Comparison of ENCODE assay signal across 8 mouse cellular contexts in the genomic region with DNA sequence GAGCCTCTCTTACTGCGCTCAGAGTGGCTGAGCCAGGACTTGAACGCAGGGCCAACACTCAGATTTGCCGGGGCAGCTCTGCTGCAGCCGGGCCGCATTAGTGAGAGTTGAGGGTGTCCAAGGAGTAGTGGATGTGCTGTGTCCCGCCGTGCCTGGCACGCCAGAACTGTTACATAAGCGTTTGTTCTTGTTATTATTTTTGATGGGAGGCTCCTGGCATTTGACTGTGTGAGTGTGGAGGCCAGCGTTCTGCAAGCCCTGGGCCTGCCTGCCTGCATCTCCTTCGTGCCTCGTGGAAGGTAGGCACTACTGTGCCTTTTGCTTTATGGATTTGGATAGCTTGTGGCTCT. TPM values are rescaled to one million over a fixed set of nuclear protein-coding genes. Genes with fewer than 3 reads are reported as not detected.
A peak's percentile ranks its signal among the peaks of the same experiment; 100 is the strongest.
DNase-seq lines count a peak whose midpoint lies in the region; ATAC-seq and TF ChIP-seq lines count a peak whose summit lies in the region.

No protein-coding gene starts in this region.

- no peak for ATAC-seq in heart, embryonic 11.5 days (replicated peaks; ENCODE audit: insufficient number of reproducible peaks, low FRiP score, low TSS enrichment)
- no peak for ATAC-seq in liver, embryonic 12.5 days

- peak overlapping the region; percentile 96 for H3K4me3 ChIP-seq in bone marrow macrophage, adult 2 months (ENCODE audit: insufficient read depth, low read length)
- peak overlapping the region; percentile 73 for H3K4me3 ChIP-seq in heart, embryonic 11.5 days (ENCODE audit: low read depth, low read length)
- H3K4me3 ChIP-seq in liver, embryonic 12.5 days, result peak overlapping the region; percentile 72
- H3K4me3 ChIP-seq in forebrain, embryonic 10.5 days, result no peak overlapping the region

- no peak for TF ChIP-seq POLR2A in bone marrow macrophage, adult 2 months (IDR thresholded peaks at IDR 0.05; ENCODE audit: borderline replicate concordance, low read depth, low read length)

- no peak overlapping the region for H3K9ac ChIP-seq in heart, embryonic 11.5 days (ENCODE audit: low read depth, low read length)
- H3K9ac ChIP-seq in liver, embryonic 12.5 days, result peak overlapping the region; percentile 53; the same call in 1 of the 2 replicates

- DNase-seq in layer of hippocampus, adult 11-12 months (ENCODE audit: low spot score), result peak; percentile 58
- DNase-seq in layer of hippocampus, postnatal 10 days (ENCODE audit: low spot score in 2 of 2), result no peak
- no peak for DNase-seq in forebrain, embryonic 10.5 days (ENCODE audit: extremely low spot score, low spot score)
- no peak for DNase-seq in left cerebral cortex, adult 8-10 months (ENCODE audit: low spot score in 2 of 2)
- no peak for DNase-seq in ovary, adult 18-20 months (ENCODE audit: low spot score)

- TF ChIP-seq CTCF in bone marrow macrophage, adult 2 months (IDR thresholded peaks at IDR 0.05; ENCODE audit: low read depth, low read length), result no peak

- peaks cover 23% of the 10 kb centered on the region for H3K4me1 ChIP-seq in bone marrow macrophage, adult 2 months (ENCODE audit: control insufficient read depth, insufficient read depth, low read length)
- peaks cover 17% of the 10 kb centered on the region for H3K4me1 ChIP-seq in heart, embryonic 11.5 days (ENCODE audit: control insufficient read depth, insufficient read depth, low read length)
- peaks cover 52% of the 10 kb centered on the region for H3K4me1 ChIP-seq in liver, embryonic 12.5 days
- peaks cover 29% of the 10 kb centered on the region for H3K4me1 ChIP-seq in forebrain, embryonic 10.5 days

- peak overlapping the region; percentile 95 for H3K27ac ChIP-seq in bone marrow macrophage, adult 2 months (ENCODE audit: insufficient read depth, low read depth, low read length)
- no peak overlapping the region for H3K27ac ChIP-seq in heart, embryonic 11.5 days (ENCODE audit: low read depth, low read length)
- H3K27ac ChIP-seq in liver, embryonic 12.5 days, result no peak overlapping the region
- no peak overlapping the region for H3K27ac ChIP-seq in forebrain, embryonic 10.5 days

- H3K27me3 ChIP-seq in heart, embryonic 11.5 days (ENCODE audit: control insufficient read depth, insufficient read depth, low read length), result peaks cover 14% of the 10 kb centered on the region
- peaks cover 53% of the 10 kb centered on the region for H3K27me3 ChIP-seq in liver, embryonic 12.5 days (replicated peaks)
- peaks cover 72% of the 10 kb centered on the region for H3K27me3 ChIP-seq in forebrain, embryonic 10.5 days (ENCODE audit: poor library complexity, severe bottlenecking)

- H3K36me3 ChIP-seq in heart, embryonic 11.5 days (ENCODE audit: control insufficient read depth, insufficient read depth, low read length), result no peaks in the 10 kb centered on the region
- no peaks in the 10 kb centered on the region; the same call in 1 of the 2 replicates for H3K36me3 ChIP-seq in liver, embryonic 12.5 days
- no peaks in the 10 kb centered on the region for H3K36me3 ChIP-seq in forebrain, embryonic 10.5 days (replicated peaks)

- H3K9me3 ChIP-seq in heart, embryonic 11.5 days (replicated peaks; ENCODE audit: control insufficient read depth, low read length), result no peaks in the 10 kb centered on the region
- H3K9me3 ChIP-seq in liver, embryonic 12.5 days (replicated peaks), result no peaks in the 10 kb centered on the region
- peaks cover 8% of the 10 kb centered on the region for H3K9me3 ChIP-seq in forebrain, embryonic 10.5 days

- WGBS in heart, embryonic 11.5 days (ENCODE audit: insufficient replicate concordance), result 84% methylated on average over 12 of the region's 12 CpGs
- 73% methylated on average over 12 of the region's 12 CpGs for WGBS in liver, embryonic 12.5 days (ENCODE audit: insufficient replicate concordance)
- WGBS in forebrain, embryonic 10.5 days, result 84% methylated on average over 12 of the region's 12 CpGs

- H3K4me2 ChIP-seq in heart, embryonic 11.5 days, result peak overlapping the region; percentile 98
- peak overlapping the region; percentile 87 for H3K4me2 ChIP-seq in liver, embryonic 12.5 days

RNA-seq across cellular contexts. Expression of a gene that starts 1.3 kb away (rescaled TPM):
- 10 to 100 TPM; 55.6 to 55.9 TPM for total RNA-seq in layer of hippocampus, postnatal 10 days (2021)
- 129 and 138 TPM in 2 replicates for polyA plus RNA-seq in bone marrow macrophage, adult 2 months (2012; ENCODE audit: insufficient read depth, insufficient read length, missing spikeins)
- polyA plus RNA-seq in heart, embryonic 11.5 days (2014; fragmentation: Nextera tagmentation; extraction: Ambion mirVana), result 38.2 and 38.7 TPM in 2 replicates
- 27.3 and 30.4 TPM in 2 replicates for polyA plus RNA-seq in liver, embryonic 12.5 days (2016; fragmentation: Nextera tagmentation; extraction: Ambion mirVana)
- 31.5 and 34.2 TPM in 2 replicates for polyA plus RNA-seq in forebrain, embryonic 10.5 days (2016; fragmentation: Nextera tagmentation; extraction: Ambion mirVana)
- 10 to 100 TPM; 39.8 to 49.3 (median 44.1) TPM for total RNA-seq in left cerebral cortex, adult 8-10 months (2022)

RNA-seq across cellular contexts. Expression of a gene that starts 2.2 kb away (rescaled TPM):
- 10 to 100 TPM; 12.2 to 13.6 TPM for total RNA-seq in layer of hippocampus, postnatal 10 days (2021)
- 109 and 122 TPM in 2 replicates for polyA plus RNA-seq in bone marrow macrophage, adult 2 months (2012; ENCODE audit: insufficient read depth, insufficient read length, missing spikeins)
- polyA plus RNA-seq in heart, embryonic 11.5 days (2014; fragmentation: Nextera tagmentation; extraction: Ambion mirVana), result 8.0 and 8.2 TPM in 2 replicates
- 21.8 and 23.4 TPM in 2 replicates for polyA plus RNA-seq in liver, embryonic 12.5 days (2016; fragmentation: Nextera tagmentation; extraction: Ambion mirVana)
- 0.33 and 0.44 TPM in 2 replicates for polyA plus RNA-seq in forebrain, embryonic 10.5 days (2016; fragmentation: Nextera tagmentation; extraction: Ambion mirVana)
- 10 to 100 TPM; 12.1 to 20.6 (median 15.1) TPM for total RNA-seq in left cerebral cortex, adult 8-10 months (2022)

RNA-seq across cellular contexts. Expression of a gene that starts 29.6 kb away (rescaled TPM):
- 10 to 100 TPM; 36.8 to 45.2 TPM for total RNA-seq in layer of hippocampus, postnatal 10 days (2021)
- 13.5 and 19.6 TPM in 2 replicates for polyA plus RNA-seq in bone marrow macrophage, adult 2 months (2012; ENCODE audit: insufficient read depth, insufficient read length, missing spikeins)
- 1.9 and 5.2 TPM in 2 replicates for polyA plus RNA-seq in heart, embryonic 11.5 days (2014; fragmentation: Nextera tagmentation; extraction: Ambion mirVana)
- polyA plus RNA-seq in liver, embryonic 12.5 days (2016; fragmentation: Nextera tagmentation; extraction: Ambion mirVana), result 1.8 and 4.8 TPM in 2 replicates
- polyA plus RNA-seq in forebrain, embryonic 10.5 days (2016; fragmentation: Nextera tagmentation; extraction: Ambion mirVana), result 2.7 and 4.9 TPM in 2 replicates
- total RNA-seq in left cerebral cortex, adult 8-10 months (2022), result 10 to 100 TPM; 26.0 to 42.5 (median 32.6) TPM

RNA-seq across cellular contexts. Expression of a gene that starts 59.0 kb away (rescaled TPM):
- 100 to 1,000 TPM; 236 to 257 TPM for total RNA-seq in layer of hippocampus, postnatal 10 days (2021)
- 132 and 166 TPM in 2 replicates for polyA plus RNA-seq in bone marrow macrophage, adult 2 months (2012; ENCODE audit: insufficient read depth, insufficient read length, missing spikeins)
- 195 and 211 TPM in 2 replicates for polyA plus RNA-seq in heart, embryonic 11.5 days (2014; fragmentation: Nextera tagmentation; extraction: Ambion mirVana)
- 256 and 259 TPM in 2 replicates for polyA plus RNA-seq in liver, embryonic 12.5 days (2016; fragmentation: Nextera tagmentation; extraction: Ambion mirVana)
- polyA plus RNA-seq in forebrain, embryonic 10.5 days (2016; fragmentation: Nextera tagmentation; extraction: Ambion mirVana), result 414 and 416 TPM in 2 replicates
- 100 to 1,000 TPM; 257 to 274 (median 265) TPM for total RNA-seq in left cerebral cortex, adult 8-10 months (2022)
